Mouse (Mus musculus): Measurements from ENCODE around the gene Phactr4. TPM values are rescaled to one million over a fixed set of nuclear protein-coding genes. Genes with fewer than 3 reads are reported as not detected.

The Phactr4 gene
- total RNA-seq, 2 experiments from 2014 or later, result 8.1 to 29.2 TPM

GRCm38 (mm10) chr4:132345135-132345842, 77.0 kb downstream of the Phactr4 start:
- ATAC-seq (replicated peaks; ENCODE audit: poor library complexity, severe bottlenecking), result peak; percentile 78

- ATAC-seq (replicated peaks; ENCODE audit: poor library complexity, severe bottlenecking), result peak; percentile 29
Measured at GRCm38 (mm10) chr4:132344403-132345134, 77.7 kb downstream of the Phactr4 start.

- no peak for ATAC-seq (replicated peaks; ENCODE audit: poor library complexity, severe bottlenecking)
Measured at GRCm38 (mm10) chr4:132341451-132341850, 80.8 kb downstream of the Phactr4 start.

- ATAC-seq (replicated peaks; ENCODE audit: poor library complexity, severe bottlenecking), result no peak
Measured at GRCm38 (mm10) chr4:132338943-132339342, 83.3 kb downstream of the Phactr4 start.

- ATAC-seq (replicated peaks; ENCODE audit: poor library complexity, severe bottlenecking), result no peak
Measured at GRCm38 (mm10) chr4:132332880-132333279, 89.4 kb downstream of the Phactr4 start.

GRCm38 (mm10) chr4:132331960-132332359, 90.3 kb downstream of the Phactr4 start:
- no peak for ATAC-seq (replicated peaks; ENCODE audit: poor library complexity, severe bottlenecking)

- peak; percentile 1; the same call in 1 of the 2 replicates for ATAC-seq (replicated peaks; ENCODE audit: poor library complexity, severe bottlenecking)
Measured at GRCm38 (mm10) chr4:132329835-132330354, 92.4 kb downstream of the Phactr4 start.

- ATAC-seq (replicated peaks; ENCODE audit: poor library complexity, severe bottlenecking), result peak; percentile 96
Measured at GRCm38 (mm10) chr4:132329115-132329834, 93.0 kb downstream of the Phactr4 start, which contains the start of gene Trnau1ap. Trnau1ap (minus strand) TSS chr4:132329538.

GRCm38 (mm10) chr4:132328391-132328982, 93.8 kb downstream of the Phactr4 start:
- ATAC-seq (replicated peaks; ENCODE audit: poor library complexity, severe bottlenecking), result no peak

- no peak for ATAC-seq (replicated peaks; ENCODE audit: poor library complexity, severe bottlenecking)
Measured at GRCm38 (mm10) chr4:132326481-132326880, 95.8 kb downstream of the Phactr4 start.

GRCm38 (mm10) chr4:132315711-132316110, 106.6 kb downstream of the Phactr4 start:
- no peak for ATAC-seq (replicated peaks; ENCODE audit: poor library complexity, severe bottlenecking)

- no peak for ATAC-seq (replicated peaks; ENCODE audit: poor library complexity, severe bottlenecking)
Measured at GRCm38 (mm10) chr4:132312627-132313026, 109.7 kb downstream of the Phactr4 start.

GRCm38 (mm10) chr4:132311801-132312200, 110.5 kb downstream of the Phactr4 start:
- ATAC-seq (replicated peaks; ENCODE audit: poor library complexity, severe bottlenecking), result no peak

GRCm38 (mm10) chr4:132311209-132311608, 111.1 kb downstream of the Phactr4 start:
- no peak for ATAC-seq (replicated peaks; ENCODE audit: poor library complexity, severe bottlenecking)

GRCm38 (mm10) chr4:132309849-132310472, 112.3 kb downstream of the Phactr4 start:
- peak; percentile 38 for ATAC-seq (replicated peaks; ENCODE audit: poor library complexity, severe bottlenecking)

GRCm38 (mm10) chr4:132309140-132309848, 113.0 kb downstream of the Phactr4 start:
- no peak for ATAC-seq (replicated peaks; ENCODE audit: poor library complexity, severe bottlenecking)

GRCm38 (mm10) chr4:132308437-132309139, 113.7 kb downstream of the Phactr4 start:
- peak; percentile 80 for ATAC-seq (replicated peaks; ENCODE audit: poor library complexity, severe bottlenecking)

- peak; percentile 42 for ATAC-seq (replicated peaks; ENCODE audit: poor library complexity, severe bottlenecking)
Measured at GRCm38 (mm10) chr4:132306004-132306403, 116.3 kb downstream of the Phactr4 start.
